Mouse (Mus musculus): ENCODE data around the gene Col28a1.

Gene Col28a1

GRCm38 (mm10) chr6:8192517-8192916 is at the start of gene Col28a1:
Gene Col28a1, minus strand, starts transcription at chr6:8192617.
- no peak for DNase-seq

- DNase-seq: no peak
These were observed 36.2 kb upstream of the Col28a1 start for GRCm38 (mm10) chr6:8228596-8228995.

GRCm38 (mm10) chr6:8227035-8227434 is 34.6 kb upstream of the Col28a1 start:
- DNase-seq: no peak

- no peak for DNase-seq
These were observed 18.2 kb upstream of the Col28a1 start for GRCm38 (mm10) chr6:8210661-8211060.

GRCm38 (mm10) chr6:8209866-8210186 is 17.4 kb upstream of the Col28a1 start:
- DNase-seq: no peak

- peak; percentile 80 to 86 for DNase-seq
These were observed 16.8 kb upstream of the Col28a1 start, which contains the start of gene Mios for GRCm38 (mm10) chr6:8209047-8209865. Gene Mios, plus strand, starts transcription at chr6:8209222.

GRCm38 (mm10) chr6:8189917-8190316 is 2.5 kb downstream of the Col28a1 start:
- no peak for DNase-seq

- no peak for DNase-seq
These were observed 3.7 kb downstream of the Col28a1 start for GRCm38 (mm10) chr6:8188599-8189233.

GRCm38 (mm10) chr6:8178397-8178941 is 13.9 kb downstream of the Col28a1 start:
- DNase-seq: no peak

- no peak for DNase-seq
These were observed 16.3 kb downstream of the Col28a1 start for GRCm38 (mm10) chr6:8176116-8176515.

GRCm38 (mm10) chr6:8175346-8175745 is 17.1 kb downstream of the Col28a1 start:
- no peak for DNase-seq

GRCm38 (mm10) chr6:8174062-8174461 is 18.4 kb downstream of the Col28a1 start:
- DNase-seq: no peak

GRCm38 (mm10) chr6:8172101-8172500 is 20.3 kb downstream of the Col28a1 start:
- DNase-seq: no peak

- DNase-seq: no peak
These were observed 27.7 kb downstream of the Col28a1 start for GRCm38 (mm10) chr6:8164741-8165140.

- no peak for DNase-seq
These were observed 32.4 kb downstream of the Col28a1 start for GRCm38 (mm10) chr6:8160001-8160400.

GRCm38 (mm10) chr6:8157121-8157520 is 35.3 kb downstream of the Col28a1 start:
- no peak for DNase-seq

GRCm38 (mm10) chr6:8152551-8153361 is 39.7 kb downstream of the Col28a1 start:
- no peak for DNase-seq

- no peak for DNase-seq
These were observed 43.5 kb downstream of the Col28a1 start for GRCm38 (mm10) chr6:8148916-8149315.

- no peak for DNase-seq
These were observed 50.5 kb downstream of the Col28a1 start for GRCm38 (mm10) chr6:8141881-8142280.

- no peak for DNase-seq
These were observed 62.3 kb downstream of the Col28a1 start for GRCm38 (mm10) chr6:8130149-8130548.

- no peak for DNase-seq
These were observed 64.3 kb downstream of the Col28a1 start for GRCm38 (mm10) chr6:8128164-8128563.

- DNase-seq: no peak
These were observed 65.9 kb downstream of the Col28a1 start for GRCm38 (mm10) chr6:8126545-8126944.

- no peak for DNase-seq
These were observed 73.3 kb downstream of the Col28a1 start for GRCm38 (mm10) chr6:8119116-8119515.

Data from spleen, adult 18-20 months (tissue).